Mouse (Mus musculus) liver, adult 2 months (tissue): ENCODE measurements at regions not wholly inside any gene's neighbourhood (a gene's known extent, or its start where the extent isn't known, plus 50 kb on each side); places are given as distances from the start of the nearest gene placed in this dataset.

Source experiments
- DNase-seq: peaks from one replicate; pipeline ENCODE4 v3.0.0-alpha.2; 2011; ENCODE audit warnings: low read depth, low spot score; ENCODE audit errors: extremely low read depth
- H3K27ac ChIP-seq: fragments of 200-500 bp; replicated peaks from 2 replicates; pipeline ENCODE4 v1.5.1; 2012; ENCODE audit warnings: low read depth, mild to moderate bottlenecking, control low read depth, inconsistent platforms, low read length; ENCODE audit not compliant: insufficient read depth
- H3K27me3 ChIP-seq: fragments of 200-500 bp; 2 replicates; pipeline ENCODE4 v1.6.1; 2012; ENCODE audit warnings: mild to moderate bottlenecking, moderate library complexity, low read length, inconsistent platforms; ENCODE audit not compliant: control insufficient read depth, insufficient read depth
- H3K36me3 ChIP-seq: fragments of 200-500 bp; 2 replicates; pipeline ENCODE4 v1.6.1; 2012; ENCODE audit warnings: low read length, inconsistent platforms; ENCODE audit not compliant: control insufficient read depth, insufficient read depth
- H3K4me1 ChIP-seq: fragments of 200-500 bp; 2 replicates; pipeline ENCODE4 v1.6.1; 2011; ENCODE audit warnings: low read length; ENCODE audit not compliant: control insufficient read depth, insufficient read depth
- H3K4me3 ChIP-seq: fragments of 200-500 bp; 2 replicates; pipeline ENCODE4 v1.5.1; 2011; ENCODE audit warnings: low read depth, mild to moderate bottlenecking, control low read depth, low read length, moderate library complexity; ENCODE audit not compliant: insufficient read depth
- H3K79me2 ChIP-seq: fragments of 200-500 bp; 2 replicates; pipeline ENCODE4 v1.6.1; 2012; ENCODE audit warnings: inconsistent platforms, mild to moderate bottlenecking, low read length, moderate library complexity; ENCODE audit not compliant: control insufficient read depth, insufficient read depth
- H3K9ac ChIP-seq: fragments of 200-500 bp; 2 replicates; pipeline ENCODE4 v1.6.1; 2012; ENCODE audit warnings: low read depth, mild to moderate bottlenecking, control low read depth, inconsistent platforms, low read length
- CTCF ChIP-seq: fragments of 200-500 bp; IDR thresholded peaks from 2 replicates; pipeline ENCODE4 v1.5.1; 2011; ENCODE audit warnings: low read depth, low read length, control low read depth
- POLR2A ChIP-seq: fragments of 200-500 bp; IDR thresholded peaks from 2 replicates; pipeline ENCODE4 v1.6.1; 2011; ENCODE audit warnings: low read length, control low read depth; ENCODE audit not compliant: insufficient read depth; ENCODE audit errors: extremely low read depth
- WGBS: fragments of 180-500 bp; shearing (Covaris S2); methylation state at CpG from one replicate; pipeline ENCODE4 v1.1.7; 2018; 5-methylcytosine and 5-hydroxymethylcytosine counted together

DNA sequence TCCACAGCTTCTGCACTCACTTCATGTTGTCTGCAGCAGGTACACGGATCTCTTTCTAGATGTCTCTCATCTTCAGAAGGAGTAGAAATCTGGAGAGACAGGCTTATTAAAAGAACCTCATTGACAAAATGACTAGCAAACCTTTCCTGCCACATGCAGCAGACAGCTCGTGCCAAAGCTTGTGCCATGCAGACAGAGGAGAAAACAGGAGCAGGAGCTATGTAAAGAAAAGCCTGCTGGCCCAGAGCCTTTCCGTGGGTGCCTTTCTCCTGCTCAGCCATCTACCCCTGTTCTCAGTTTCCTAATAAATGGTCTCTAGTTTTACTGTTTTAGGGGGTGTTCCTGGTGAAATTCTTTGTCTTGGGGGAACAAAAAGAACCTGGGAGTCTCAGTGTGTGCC lies 254.9 kb upstream of the Sox11 start:
- H3K79me2 ChIP-seq = no peaks in the 10 kb centered on the region
- no peak overlapping the region for H3K4me3 ChIP-seq
- no peak for TF ChIP-seq POLR2A
- no peak for TF ChIP-seq CTCF
- H3K27me3 ChIP-seq = 0 out of 2 replicates have a peak, but pooled peaks cover 2% of the 10 kb centered on the region
- WGBS = 52% methylated on average over 3 of the region's 3 CpGs
- no peaks in the 10 kb centered on the region for H3K36me3 ChIP-seq
- no peak overlapping the region for H3K27ac ChIP-seq
- no peaks in the 10 kb centered on the region for H3K4me1 ChIP-seq
- no peak for DNase-seq
- no peak overlapping the region for H3K9ac ChIP-seq

- no peaks in the 10 kb centered on the region for H3K4me1 ChIP-seq
- H3K27me3 ChIP-seq = 0 out of 2 replicates have a peak, but pooled peaks cover 2% of the 10 kb centered on the region
- no peak for DNase-seq
- TF ChIP-seq POLR2A = no peak
- H3K9ac ChIP-seq = no peak overlapping the region
- no peak overlapping the region for H3K4me3 ChIP-seq
- H3K79me2 ChIP-seq = no peaks in the 10 kb centered on the region
- H3K36me3 ChIP-seq = no peaks in the 10 kb centered on the region
- no peak overlapping the region for H3K27ac ChIP-seq
- 92% methylated on average over 2 of the region's 2 CpGs for WGBS
Observed at GRCm38 (mm10) chr12:27595576-27595975, 253.2 kb upstream of the Sox11 start.

DNA sequence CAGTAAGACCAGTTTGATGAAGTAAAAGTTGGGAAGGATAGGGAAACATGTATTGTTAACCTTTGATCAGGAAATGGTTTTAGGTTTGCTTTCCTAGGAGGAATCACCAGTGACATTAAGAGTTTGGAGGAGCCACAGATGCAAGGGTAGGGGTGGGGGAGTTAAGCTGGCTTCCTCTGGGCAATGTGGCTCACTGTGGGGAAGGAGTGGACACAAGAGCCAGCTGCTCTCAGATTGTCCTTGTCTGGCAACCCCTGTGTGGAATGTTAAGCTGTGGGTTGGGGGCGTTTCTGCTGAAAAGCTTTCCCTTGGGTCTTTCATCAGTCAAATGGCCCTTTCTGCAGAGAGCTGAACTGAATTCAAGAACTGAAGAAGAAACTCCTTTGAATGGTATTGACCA lies 251.1 kb upstream of the Sox11 start:
- WGBS = 88% methylated on average over 1 of the region's 1 CpGs
- no peak overlapping the region for H3K27ac ChIP-seq
- no peak for DNase-seq
- H3K79me2 ChIP-seq = no peaks in the 10 kb centered on the region
- H3K4me1 ChIP-seq = no peaks in the 10 kb centered on the region
- no peaks in the 10 kb centered on the region for H3K36me3 ChIP-seq
- 0 out of 2 replicates have a peak, but pooled peaks cover 2% of the 10 kb centered on the region for H3K27me3 ChIP-seq
- no peak overlapping the region for H3K4me3 ChIP-seq
- TF ChIP-seq POLR2A (no peak), CTCF (no peak)
- H3K9ac ChIP-seq = no peak overlapping the region

DNA sequence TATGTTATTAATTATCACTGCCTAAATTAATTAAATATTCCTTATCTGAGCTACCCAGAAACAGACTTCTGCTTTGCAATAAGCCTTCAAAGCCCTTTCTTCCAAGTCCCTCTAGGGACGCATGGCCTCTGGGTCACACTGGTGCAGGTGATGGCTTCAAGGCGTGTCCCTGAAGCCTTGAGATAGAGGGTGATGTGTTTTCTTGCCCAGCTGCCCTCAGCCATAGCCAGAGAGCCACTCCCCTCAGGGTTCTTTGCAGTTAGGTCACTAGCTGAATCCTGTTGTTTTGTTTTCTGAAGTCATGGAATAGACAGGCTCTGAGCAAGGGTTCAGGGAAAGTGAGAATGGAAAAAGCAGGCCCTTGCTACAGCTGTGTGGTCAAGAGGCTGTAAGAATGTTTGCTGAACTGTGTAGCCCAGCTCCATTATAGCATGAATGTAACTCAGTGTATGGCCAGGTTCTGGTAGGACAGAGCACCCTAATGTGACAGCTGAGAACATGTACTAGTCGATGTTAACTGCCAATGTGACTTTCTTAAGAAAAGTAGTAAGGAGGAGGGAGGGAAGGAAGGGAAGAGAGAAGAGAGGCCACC lies 233.8 kb upstream of the Sox11 start:
- H3K36me3 ChIP-seq = no peaks in the 10 kb centered on the region
- H3K9ac ChIP-seq = no peak overlapping the region
- no peaks in the 10 kb centered on the region for H3K79me2 ChIP-seq
- DNase-seq = no peak
- TF ChIP-seq CTCF (no peak), POLR2A (no peak)
- H3K27ac ChIP-seq = no peak overlapping the region
- H3K4me3 ChIP-seq = no peak overlapping the region
- no peaks in the 10 kb centered on the region for H3K4me1 ChIP-seq
- WGBS = 77% methylated on average over 3 of the region's 3 CpGs
- H3K27me3 ChIP-seq = no peaks in the 10 kb centered on the region

DNA sequence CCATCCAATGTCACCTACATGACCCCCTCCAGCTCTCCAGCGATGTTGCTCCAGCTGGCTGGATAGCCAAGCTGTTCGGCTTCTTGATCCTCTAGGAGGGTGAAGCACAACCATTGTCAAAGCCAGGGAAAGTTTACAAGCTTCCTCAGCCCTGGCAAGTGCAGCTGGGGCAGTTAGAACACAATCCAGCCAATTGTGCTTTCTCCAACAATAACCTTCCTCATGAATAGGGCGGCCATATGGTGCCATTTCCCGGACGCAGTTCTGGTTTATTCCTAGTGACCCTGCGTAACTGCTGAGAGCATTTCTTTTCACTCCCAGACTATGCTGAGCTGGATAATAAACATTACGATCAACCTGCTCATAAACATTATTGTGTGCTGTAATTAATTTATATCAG lies 233.3 kb upstream of the Sox11 start:
- no peak overlapping the region for H3K9ac ChIP-seq
- 90% methylated on average over 7 of the region's 7 CpGs for WGBS
- TF ChIP-seq POLR2A (no peak), CTCF (no peak)

GRCm38 (mm10) chr12:27567250-27567649 lies 224.9 kb upstream of the Sox11 start:
- WGBS = 55% methylated on average over 3 of the region's 3 CpGs

More for the DNA sequence above, 233.3 kb upstream of the Sox11 start:
- H3K36me3 ChIP-seq = no peaks in the 10 kb centered on the region
- H3K27ac ChIP-seq = no peak overlapping the region
- no peaks in the 10 kb centered on the region for H3K27me3 ChIP-seq
- DNase-seq = no peak
- no peaks in the 10 kb centered on the region for H3K4me1 ChIP-seq
- no peaks in the 10 kb centered on the region for H3K79me2 ChIP-seq
- H3K4me3 ChIP-seq = no peak overlapping the region

More at GRCm38 (mm10) chr12:27567250-27567649, 224.9 kb upstream of the Sox11 start:
- TF ChIP-seq POLR2A (no peak), CTCF (no peak)
- Histone ChIP-seq H3K4me1 (no peaks in the 10 kb centered on the region), H3K27ac (no peak overlapping the region), H3K36me3 (no peaks in the 10 kb centered on the region), H3K4me3 (no peak overlapping the region), H3K79me2 (no peaks in the 10 kb centered on the region), H3K9ac (no peak overlapping the region), H3K27me3 (peaks cover 2% of the 10 kb centered on the region; the same call in 1 of the 2 replicates)
- no peak for DNase-seq
